Mouse (Mus musculus) embryonic fibroblast, embryonic 13.5 days (primary cell): ENCODE data around the gene H2afv.
A peak's percentile ranks its signal among the peaks of the same experiment; 100 is the strongest.

Experiments used
- CTCF ChIP-seq: IDR thresholded peaks from 2 replicates; pipeline ENCODE4 v1.5.1; 2011; ENCODE audit warnings: mild to moderate bottlenecking, control low read depth, low read length, moderate library complexity, borderline replicate concordance; ENCODE audit not compliant: insufficient read depth
- POLR2A ChIP-seq: IDR thresholded peaks from 2 replicates; pipeline ENCODE4 v1.6.1; 2011; ENCODE audit warnings: low read depth, mild to moderate bottlenecking, control low read depth, low read length, moderate library complexity

DNA sequence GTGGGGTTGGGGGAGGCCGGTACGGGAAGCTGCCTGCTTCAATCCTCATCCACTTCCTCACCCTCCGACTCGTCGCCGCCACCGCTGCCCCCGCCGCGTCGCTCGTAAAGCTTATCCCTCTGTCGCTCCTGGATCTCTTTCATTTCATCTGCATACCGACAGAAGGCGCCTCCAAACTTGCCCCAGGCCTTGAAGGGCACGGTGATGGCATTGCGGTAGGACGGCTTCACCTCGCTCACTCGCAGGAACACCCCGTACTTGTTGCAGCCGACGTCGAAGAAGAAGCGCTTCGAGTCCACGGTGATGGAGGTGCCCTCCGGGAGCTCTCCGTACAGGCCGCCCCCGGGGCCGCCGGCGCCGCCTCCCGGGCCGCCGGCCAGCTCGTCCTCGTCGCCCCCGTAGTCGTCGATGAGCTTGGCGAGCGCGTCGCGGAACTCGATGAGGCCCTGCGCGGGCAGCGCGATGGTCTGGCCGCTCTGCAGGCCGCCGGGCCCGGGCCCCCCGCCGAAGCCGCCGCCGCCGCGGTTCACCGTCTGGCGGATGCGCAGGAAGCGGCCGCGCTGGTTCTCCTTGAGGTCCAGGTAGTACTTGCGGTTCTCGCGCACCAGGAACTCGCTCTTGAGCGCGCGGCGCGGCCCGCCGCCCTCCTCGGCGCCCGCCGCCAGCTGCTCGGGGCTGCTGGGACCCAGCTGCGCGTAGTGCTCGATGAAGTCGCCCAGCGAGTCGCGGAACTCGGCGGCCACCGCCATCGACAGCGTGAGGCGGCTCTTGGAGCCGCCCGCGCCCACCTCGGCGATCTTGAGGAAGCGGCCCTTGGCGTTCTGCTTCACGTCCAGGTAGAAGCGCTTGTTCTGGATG is 30.9 kb upstream of the H2afv start:
- TF ChIP-seq POLR2A = 0 out of 2 replicates have a peak, but pooled peaks have one; percentile 14
- TF ChIP-seq CTCF = no peak
